Mouse (Mus musculus): ENCODE data around the gene Zc2hc1c. TPM values are rescaled to one million over a fixed set of nuclear protein-coding genes. Genes with fewer than 3 reads are reported as not detected.

The Zc2hc1c gene
- polyA plus RNA-seq, 1 experiment from 2014 or later: 0.67 TPM

DNA sequence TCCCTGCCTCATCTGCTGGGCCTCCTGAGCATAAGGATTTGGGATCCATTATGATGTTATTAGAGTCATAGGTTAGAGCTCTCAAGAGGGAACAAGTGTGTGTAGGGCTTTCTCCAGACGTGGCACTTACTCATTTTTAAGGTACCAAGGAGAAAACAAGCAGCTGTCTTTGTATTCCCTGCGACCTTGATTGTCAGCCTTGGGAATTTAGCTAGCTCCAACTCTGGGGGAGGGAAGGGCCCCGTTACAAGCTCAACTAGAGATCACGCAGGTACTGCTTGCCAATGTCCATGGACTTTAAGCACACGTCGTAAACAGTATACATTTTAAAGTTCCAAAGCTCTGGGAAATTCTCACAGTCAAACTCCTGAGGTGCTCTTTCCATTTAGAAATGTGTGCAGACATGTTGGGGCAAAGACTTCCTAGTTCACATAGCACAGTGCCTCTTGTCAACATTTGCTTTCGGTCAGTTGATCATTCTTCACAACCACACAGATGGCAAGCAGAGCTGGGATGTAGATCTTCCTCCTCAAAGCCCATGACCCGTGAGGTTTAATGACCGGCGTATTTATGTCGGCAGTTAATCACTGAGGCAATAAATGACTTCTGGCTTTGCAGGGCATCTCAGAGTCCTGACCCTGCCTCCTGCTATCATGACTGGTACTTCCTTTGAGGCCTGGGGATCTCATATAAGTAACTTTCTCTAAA is 9.9 kb downstream of the Zc2hc1c start:
- peaks cover 5% of the 10 kb centered on the region; the same call in 1 of the 2 replicates for H3K36me3 ChIP-seq (ENCODE audit: control insufficient read depth, insufficient read depth, low read length)
- H3K9me3 ChIP-seq (ENCODE audit: control insufficient read depth, low read length): no peaks in the 10 kb centered on the region
- H3K4me1 ChIP-seq (ENCODE audit: control insufficient read depth, insufficient read depth, low read length): peaks cover 15% of the 10 kb centered on the region; the same call in 1 of the 2 replicates
- no peak overlapping the region for H3K4me3 ChIP-seq (ENCODE audit: low read depth, low read length)
- H3K9ac ChIP-seq (ENCODE audit: low read length): no peak overlapping the region
- H3K27ac ChIP-seq (replicated peaks; ENCODE audit: low read depth, low read length): no peak overlapping the region
- ATAC-seq (ENCODE audit: insufficient number of reproducible peaks, low FRiP score, low TSS enrichment, low read depth) (no peak), DNase-seq (ENCODE audit: low spot score) (peak; percentile 50)
- H3K27me3 ChIP-seq (ENCODE audit: control insufficient read depth, insufficient read depth, low read length): no peaks in the 10 kb centered on the region
- 19% methylated on average over 11 of the region's 11 CpGs for WGBS
- H3K4me2 ChIP-seq (ENCODE audit: low read depth, severe bottlenecking): no peak overlapping the region

DNA sequence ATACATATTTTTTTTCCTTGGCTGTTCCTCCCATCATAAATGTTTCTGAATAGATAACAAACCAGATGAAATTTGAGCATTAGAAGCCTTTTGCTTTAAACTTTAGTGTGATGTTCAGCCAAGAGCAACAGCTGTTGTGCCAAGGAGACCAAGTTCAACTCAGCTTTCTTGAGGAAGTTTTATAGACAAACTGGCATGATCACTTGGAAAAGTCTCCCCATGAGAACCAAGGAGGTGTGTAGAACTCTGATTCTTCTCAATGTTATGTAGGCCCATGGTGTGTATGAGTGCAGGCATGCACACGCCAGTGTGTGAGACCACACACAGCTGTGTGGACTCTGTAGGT is 10.4 kb downstream of the Zc2hc1c start:
- DNase-seq (ENCODE audit: low spot score): no peak
- WGBS: 56% methylated on average over 1 of the region's 1 CpGs

DNA sequence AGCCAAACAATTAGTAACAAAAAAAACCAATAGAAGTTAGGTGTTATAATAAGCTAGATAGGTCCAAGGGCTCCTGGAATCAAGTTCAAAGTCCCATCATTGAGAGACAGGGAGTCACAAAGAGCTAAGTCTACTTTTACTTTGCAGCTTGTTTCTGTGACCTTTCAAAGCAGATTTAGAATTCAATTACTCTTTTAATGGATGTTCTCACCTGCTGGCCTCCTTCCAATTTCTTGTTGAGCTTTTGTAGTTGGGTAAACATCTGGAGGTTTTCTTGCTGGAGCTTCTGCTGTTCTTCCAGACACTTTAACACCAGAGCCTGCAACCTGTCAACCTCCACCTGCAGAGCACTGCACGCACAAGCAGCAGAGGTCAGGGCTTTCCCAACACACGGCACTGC is 14.9 kb downstream of the Zc2hc1c start:
- no peak overlapping the region for H3K9ac ChIP-seq (ENCODE audit: low read length)
- peaks cover 16% of the 10 kb centered on the region for H3K36me3 ChIP-seq (ENCODE audit: control insufficient read depth, insufficient read depth, low read length)
- H3K27ac ChIP-seq (replicated peaks; ENCODE audit: low read depth, low read length): no peak overlapping the region
- ATAC-seq (ENCODE audit: insufficient number of reproducible peaks, low FRiP score, low TSS enrichment, low read depth) (no peak), DNase-seq (ENCODE audit: low spot score) (no peak)
- H3K4me3 ChIP-seq (ENCODE audit: low read depth, low read length): no peak overlapping the region
- H3K4me2 ChIP-seq (ENCODE audit: low read depth, severe bottlenecking): no peak overlapping the region
- no peaks in the 10 kb centered on the region for H3K27me3 ChIP-seq (ENCODE audit: control insufficient read depth, insufficient read depth, low read length)
- 0 out of 2 replicates have a peak, but pooled peaks cover 3% of the 10 kb centered on the region for H3K4me1 ChIP-seq (ENCODE audit: control insufficient read depth, insufficient read depth, low read length)
- no peaks in the 10 kb centered on the region for H3K9me3 ChIP-seq (ENCODE audit: control insufficient read depth, low read length)
- 67% methylated on average over 2 of the region's 2 CpGs for WGBS

More for the DNA sequence above, 10.4 kb downstream of the Zc2hc1c start:
- ATAC-seq (ENCODE audit: insufficient number of reproducible peaks, low FRiP score, low TSS enrichment, low read depth): no peak
- Histone ChIP-seq H3K36me3 (ENCODE audit: control insufficient read depth, insufficient read depth, low read length) (peaks cover 7% of the 10 kb centered on the region; the same call in 1 of the 2 replicates), H3K4me1 (ENCODE audit: control insufficient read depth, insufficient read depth, low read length) (peaks cover 15% of the 10 kb centered on the region; the same call in 1 of the 2 replicates), H3K27me3 (ENCODE audit: control insufficient read depth, insufficient read depth, low read length) (no peaks in the 10 kb centered on the region), H3K4me2 (ENCODE audit: low read depth, severe bottlenecking) (no peak overlapping the region), H3K4me3 (ENCODE audit: low read depth, low read length) (no peak overlapping the region), H3K9me3 (ENCODE audit: control insufficient read depth, low read length) (no peaks in the 10 kb centered on the region), H3K27ac (replicated peaks; ENCODE audit: low read depth, low read length) (no peak overlapping the region), H3K9ac (ENCODE audit: low read length) (no peak overlapping the region)

DNA sequence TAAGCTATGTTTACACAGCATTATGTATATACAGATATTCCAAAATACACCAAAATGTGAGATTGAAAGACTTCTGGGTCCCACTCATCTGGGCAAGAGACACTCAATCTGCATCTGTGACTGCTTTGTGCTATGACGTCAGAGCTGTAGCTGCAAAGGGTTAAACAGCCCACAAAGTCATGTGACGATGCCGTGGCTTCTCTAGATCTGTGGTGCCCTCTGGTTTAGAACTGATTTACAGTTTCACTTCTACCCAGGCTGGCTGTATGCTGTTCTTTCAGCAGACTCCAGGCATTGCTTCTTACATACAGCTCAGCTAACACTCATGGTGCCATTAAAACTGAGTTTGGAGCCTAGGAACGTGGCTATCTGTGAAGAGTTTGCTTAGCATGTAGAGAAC is 16.3 kb downstream of the Zc2hc1c start:
- WGBS: 74% methylated on average over 4 of the region's 4 CpGs
- H3K9ac ChIP-seq (ENCODE audit: low read length): no peak overlapping the region

DNA sequence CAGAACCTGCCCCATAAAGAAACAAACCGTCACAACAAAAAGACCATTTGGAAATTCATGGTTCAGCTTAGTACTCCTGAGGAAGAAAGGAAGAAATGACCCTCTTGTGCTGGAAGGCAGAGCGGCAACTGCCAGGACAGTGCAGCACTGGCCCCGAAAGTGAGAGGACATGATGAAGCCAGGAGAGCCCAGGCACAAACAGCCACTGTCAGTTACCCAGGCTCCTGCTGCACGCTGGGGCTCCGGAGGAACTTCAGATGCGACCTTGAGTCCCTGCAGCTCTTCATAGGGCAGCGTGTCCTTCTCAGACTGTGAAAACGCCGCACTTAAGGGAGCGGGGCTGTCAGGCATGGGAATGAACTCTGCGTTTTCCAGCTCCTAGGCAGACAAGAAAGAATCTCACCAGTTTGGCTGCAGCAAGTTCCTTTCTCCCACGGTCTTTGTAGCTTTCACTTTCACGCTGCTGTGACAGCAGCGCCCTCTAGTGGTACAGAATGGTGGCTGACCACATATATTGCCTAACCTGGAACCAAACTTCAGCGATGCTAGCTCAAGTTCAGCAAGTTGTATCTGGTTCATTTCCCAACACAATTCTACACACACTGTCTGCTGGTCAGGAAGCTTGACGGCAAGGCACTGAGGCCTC is 17.0 kb downstream of the Zc2hc1c start:
- no peak overlapping the region for H3K4me3 ChIP-seq (ENCODE audit: low read depth, low read length)

More for the DNA sequence above, 16.3 kb downstream of the Zc2hc1c start:
- ATAC-seq (ENCODE audit: insufficient number of reproducible peaks, low FRiP score, low TSS enrichment, low read depth) (no peak), DNase-seq (ENCODE audit: low spot score) (no peak)
- H3K9me3 ChIP-seq (ENCODE audit: control insufficient read depth, low read length): no peaks in the 10 kb centered on the region
- no peak overlapping the region for H3K4me2 ChIP-seq (ENCODE audit: low read depth, severe bottlenecking)
- peaks cover 19% of the 10 kb centered on the region for H3K36me3 ChIP-seq (ENCODE audit: control insufficient read depth, insufficient read depth, low read length)
- no peaks in the 10 kb centered on the region for H3K4me1 ChIP-seq (ENCODE audit: control insufficient read depth, insufficient read depth, low read length)
- no peak overlapping the region for H3K27ac ChIP-seq (replicated peaks; ENCODE audit: low read depth, low read length)
- H3K4me3 ChIP-seq (ENCODE audit: low read depth, low read length): no peak overlapping the region
- no peaks in the 10 kb centered on the region for H3K27me3 ChIP-seq (ENCODE audit: control insufficient read depth, insufficient read depth, low read length)

DNA sequence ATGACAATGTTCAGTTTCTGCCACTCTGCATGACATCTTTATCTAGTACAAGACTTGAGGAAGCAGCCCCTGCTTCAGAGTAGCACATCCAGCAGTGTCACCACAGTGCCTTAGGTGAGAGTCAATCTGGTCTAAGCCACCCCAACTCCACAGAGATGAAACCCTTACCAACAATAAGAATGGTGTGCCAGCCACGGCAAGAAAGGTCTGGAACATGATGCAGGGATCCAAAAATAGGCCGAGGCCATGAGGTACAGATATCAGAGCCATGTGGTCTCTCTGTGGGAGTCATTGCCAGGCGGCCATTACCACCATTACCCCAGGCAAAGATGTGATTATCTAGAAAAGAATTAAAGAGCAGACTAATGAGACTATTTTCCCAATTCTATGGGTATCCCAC is 20.3 kb downstream of the Zc2hc1c start:
- DNase-seq (ENCODE audit: low spot score): no peak
- H3K4me1 ChIP-seq (ENCODE audit: control insufficient read depth, insufficient read depth, low read length): no peaks in the 10 kb centered on the region

More for the DNA sequence above, 17.0 kb downstream of the Zc2hc1c start:
- 51% methylated on average over 16 of the region's 16 CpGs for WGBS
- Histone ChIP-seq H3K4me2 (ENCODE audit: low read depth, severe bottlenecking) (no peak overlapping the region), H3K27ac (replicated peaks; ENCODE audit: low read depth, low read length) (no peak overlapping the region), H3K9me3 (ENCODE audit: control insufficient read depth, low read length) (no peaks in the 10 kb centered on the region), H3K9ac (ENCODE audit: low read length) (no peak overlapping the region), H3K27me3 (ENCODE audit: control insufficient read depth, insufficient read depth, low read length) (no peaks in the 10 kb centered on the region), H3K4me1 (ENCODE audit: control insufficient read depth, insufficient read depth, low read length) (no peaks in the 10 kb centered on the region), H3K36me3 (ENCODE audit: control insufficient read depth, insufficient read depth, low read length) (peaks cover 19% of the 10 kb centered on the region)
- no peak; the same call in 1 of the 2 replicates for ATAC-seq (ENCODE audit: insufficient number of reproducible peaks, low FRiP score, low TSS enrichment, low read depth)
- DNase-seq (ENCODE audit: low spot score): peak; percentile 93

DNA sequence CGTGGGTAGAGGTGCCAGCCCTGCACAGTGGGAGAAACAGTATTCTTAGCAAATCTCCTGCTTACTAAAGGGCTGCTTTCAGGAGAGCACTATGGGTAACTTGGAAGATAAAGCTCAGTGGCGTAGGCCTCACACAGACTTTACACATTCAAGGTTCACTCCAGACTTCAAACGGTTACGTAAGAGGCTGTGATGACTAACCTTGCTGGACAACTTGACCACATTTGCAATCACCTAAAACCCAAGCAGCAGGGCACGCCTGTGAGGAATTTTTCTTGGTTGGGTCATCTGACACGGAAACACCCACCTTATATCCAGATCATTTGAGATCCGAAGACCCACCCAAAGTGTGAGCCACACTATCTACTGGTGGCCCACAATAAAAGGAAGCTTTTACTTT is 41.8 kb downstream of the Zc2hc1c start:
- WGBS: 91% methylated on average over 7 of the region's 7 CpGs
- H3K27me3 ChIP-seq (ENCODE audit: control insufficient read depth, insufficient read depth, low read length): no peaks in the 10 kb centered on the region
- H3K27ac ChIP-seq (replicated peaks; ENCODE audit: low read depth, low read length): no peak overlapping the region
- peaks cover 20% of the 10 kb centered on the region for H3K36me3 ChIP-seq (ENCODE audit: control insufficient read depth, insufficient read depth, low read length)
- no peaks in the 10 kb centered on the region for H3K9me3 ChIP-seq (ENCODE audit: control insufficient read depth, low read length)
- H3K4me3 ChIP-seq (ENCODE audit: low read depth, low read length): no peak overlapping the region
- H3K4me1 ChIP-seq (ENCODE audit: control insufficient read depth, insufficient read depth, low read length): no peaks in the 10 kb centered on the region
- DNase-seq (ENCODE audit: low spot score): no peak
- H3K9ac ChIP-seq (ENCODE audit: low read length): no peak overlapping the region
- ATAC-seq (ENCODE audit: insufficient number of reproducible peaks, low FRiP score, low TSS enrichment, low read depth): no peak
- H3K4me2 ChIP-seq (ENCODE audit: low read depth, severe bottlenecking): no peak overlapping the region

More for the DNA sequence above, 20.3 kb downstream of the Zc2hc1c start:
- ATAC-seq (ENCODE audit: insufficient number of reproducible peaks, low FRiP score, low TSS enrichment, low read depth): no peak
- WGBS: 49% methylated on average over 3 of the region's 3 CpGs
- Histone ChIP-seq H3K27ac (replicated peaks; ENCODE audit: low read depth, low read length) (no peak overlapping the region), H3K9me3 (ENCODE audit: control insufficient read depth, low read length) (no peaks in the 10 kb centered on the region), H3K36me3 (ENCODE audit: control insufficient read depth, insufficient read depth, low read length) (peaks cover 18% of the 10 kb centered on the region), H3K4me3 (ENCODE audit: low read depth, low read length) (no peak overlapping the region), H3K4me2 (ENCODE audit: low read depth, severe bottlenecking) (no peak overlapping the region), H3K27me3 (ENCODE audit: control insufficient read depth, insufficient read depth, low read length) (no peaks in the 10 kb centered on the region), H3K9ac (ENCODE audit: low read length) (no peak overlapping the region)

DNA sequence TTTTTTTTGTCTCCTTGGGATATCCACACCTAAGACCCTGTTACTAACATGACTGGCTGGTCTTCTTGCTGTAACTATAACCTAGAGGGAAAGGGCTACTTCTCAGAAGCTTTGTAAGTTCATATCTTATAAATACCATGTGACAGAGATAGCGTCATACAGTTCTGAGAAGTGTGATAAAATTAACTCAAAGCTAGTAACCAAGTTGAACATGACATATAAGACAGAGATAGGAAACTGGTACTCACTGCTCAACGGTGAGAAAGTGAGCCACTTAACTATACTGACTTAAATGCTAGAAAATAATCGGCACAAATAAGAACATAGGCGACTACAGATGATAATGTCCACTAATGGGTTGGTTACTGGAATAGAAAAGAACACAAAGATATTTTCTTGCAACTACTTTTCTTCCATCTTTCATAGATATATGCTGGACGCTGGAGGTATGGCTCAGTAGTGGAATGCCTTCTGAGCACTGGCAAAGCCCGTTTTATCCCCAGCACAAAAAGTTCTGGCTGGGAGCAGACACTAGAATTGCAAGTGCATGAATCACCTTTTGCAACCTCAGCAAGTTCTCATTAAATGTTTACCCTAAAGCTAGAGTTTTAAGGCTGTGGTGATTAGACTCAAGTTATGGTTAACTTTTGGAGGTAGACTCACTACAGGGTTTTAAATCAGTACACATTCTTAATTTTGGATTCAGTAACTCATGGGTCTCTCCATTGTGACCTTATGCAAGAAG is 49.3 kb downstream of the Zc2hc1c start:
- H3K4me1 ChIP-seq (ENCODE audit: control insufficient read depth, insufficient read depth, low read length): peaks cover 5% of the 10 kb centered on the region
- H3K9me3 ChIP-seq (ENCODE audit: control insufficient read depth, low read length): no peaks in the 10 kb centered on the region
- DNase-seq (ENCODE audit: low spot score) (no peak), ATAC-seq (ENCODE audit: insufficient number of reproducible peaks, low FRiP score, low TSS enrichment, low read depth) (no peak)
- H3K27me3 ChIP-seq (ENCODE audit: control insufficient read depth, insufficient read depth, low read length): no peaks in the 10 kb centered on the region
- H3K4me2 ChIP-seq (ENCODE audit: low read depth, severe bottlenecking): peak overlapping the region; percentile 61; the same call in 1 of the 2 replicates
- WGBS: 86% methylated on average over 6 of the region's 6 CpGs
- H3K9ac ChIP-seq (ENCODE audit: low read length): no peak overlapping the region
- H3K36me3 ChIP-seq (ENCODE audit: control insufficient read depth, insufficient read depth, low read length): peaks cover 7% of the 10 kb centered on the region; the same call in 1 of the 2 replicates
- H3K4me3 ChIP-seq (ENCODE audit: low read depth, low read length): no peak overlapping the region
- no peak overlapping the region for H3K27ac ChIP-seq (replicated peaks; ENCODE audit: low read depth, low read length)
